Mouse (Mus musculus): ENCODE data around the gene Lysmd3. TPM values are rescaled to one million over a fixed set of nuclear protein-coding genes. Genes with fewer than 3 reads are reported as not detected.

Gene Lysmd3
- total and polyA plus RNA-seq, 3 experiments: 4.3 to 17.2 (median 13.2) TPM

DNA sequence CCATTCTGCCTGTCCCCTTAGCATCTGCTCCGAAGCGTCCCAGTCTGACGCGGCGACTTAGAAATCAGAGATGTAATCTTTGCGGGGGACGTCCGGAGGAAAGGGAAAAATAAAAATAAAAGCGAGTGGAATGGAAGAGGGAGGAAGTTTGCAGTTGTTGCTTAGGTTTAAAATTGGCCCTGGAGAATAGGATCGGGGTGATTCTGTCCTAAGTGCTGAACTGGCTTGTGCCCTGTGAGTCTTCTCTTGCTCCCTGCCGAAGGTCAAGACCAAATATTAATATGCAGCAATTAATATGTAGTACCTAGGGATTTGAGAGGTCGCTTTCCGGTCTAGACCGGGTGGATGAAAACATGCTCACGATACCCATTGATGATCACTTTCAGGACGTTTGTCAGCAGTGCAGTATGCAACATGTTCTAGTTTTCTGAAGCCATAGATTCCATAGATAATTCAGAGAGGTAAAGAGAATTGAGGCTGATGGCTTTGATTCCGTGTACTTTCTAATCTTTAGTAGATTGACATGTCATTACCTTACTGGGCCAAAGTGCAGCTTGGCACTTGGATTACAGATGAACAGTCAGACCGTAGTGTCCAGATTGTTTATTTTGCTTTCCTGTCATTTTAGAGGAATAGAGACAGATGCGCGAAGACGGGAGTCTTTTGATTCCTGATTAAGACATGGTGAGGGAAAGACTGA lies 740 bp downstream of the Lysmd3 start:
- TF ChIP-seq POLR2A (IDR thresholded peaks at IDR 0.05; ENCODE audit: insufficient read depth, low read depth, low read length): no peak
- no peak for TF ChIP-seq EP300 (IDR thresholded peaks at IDR 0.05; ENCODE audit: insufficient read depth, low read depth, low read length)
- no peak for TF ChIP-seq CTCF (IDR thresholded peaks at IDR 0.05)
- peak overlapping the region; percentile 98 for H3K9ac ChIP-seq (ENCODE audit: low read depth, low read length)
- intact Hi-C loops (cut with DNase I): loop anchor here (5.0 kb wide), 4 partner anchors 54 to 776 kb away; partner anchors contain the start of genes Arrdc3, Cetn3, Mblac2 and Polr3g
- peaks cover 4% of the 10 kb centered on the region; the same call in 1 of the 2 replicates for H3K79me2 ChIP-seq (replicated peaks; ENCODE audit: control insufficient read depth, insufficient read depth, low read length)
- peaks cover 3% of the 10 kb centered on the region; the same call in 1 of the 2 replicates for H3K4me1 ChIP-seq (ENCODE audit: control insufficient read depth, insufficient read depth, low read length)
- peak overlapping the region; percentile 98 for H3K27ac ChIP-seq
- DNase-seq: no peak
- no peaks in the 10 kb centered on the region for H3K27me3 ChIP-seq (ENCODE audit: control insufficient read depth, insufficient read depth, low read length)
- 4% methylated on average over 21 of the region's 21 CpGs for WGBS
- peaks cover 5% of the 10 kb centered on the region; the same call in 1 of the 2 replicates for H3K36me3 ChIP-seq (ENCODE audit: control insufficient read depth, insufficient read depth, low read length)
- H3K4me3 ChIP-seq: peak overlapping the region; percentile 61

DNA sequence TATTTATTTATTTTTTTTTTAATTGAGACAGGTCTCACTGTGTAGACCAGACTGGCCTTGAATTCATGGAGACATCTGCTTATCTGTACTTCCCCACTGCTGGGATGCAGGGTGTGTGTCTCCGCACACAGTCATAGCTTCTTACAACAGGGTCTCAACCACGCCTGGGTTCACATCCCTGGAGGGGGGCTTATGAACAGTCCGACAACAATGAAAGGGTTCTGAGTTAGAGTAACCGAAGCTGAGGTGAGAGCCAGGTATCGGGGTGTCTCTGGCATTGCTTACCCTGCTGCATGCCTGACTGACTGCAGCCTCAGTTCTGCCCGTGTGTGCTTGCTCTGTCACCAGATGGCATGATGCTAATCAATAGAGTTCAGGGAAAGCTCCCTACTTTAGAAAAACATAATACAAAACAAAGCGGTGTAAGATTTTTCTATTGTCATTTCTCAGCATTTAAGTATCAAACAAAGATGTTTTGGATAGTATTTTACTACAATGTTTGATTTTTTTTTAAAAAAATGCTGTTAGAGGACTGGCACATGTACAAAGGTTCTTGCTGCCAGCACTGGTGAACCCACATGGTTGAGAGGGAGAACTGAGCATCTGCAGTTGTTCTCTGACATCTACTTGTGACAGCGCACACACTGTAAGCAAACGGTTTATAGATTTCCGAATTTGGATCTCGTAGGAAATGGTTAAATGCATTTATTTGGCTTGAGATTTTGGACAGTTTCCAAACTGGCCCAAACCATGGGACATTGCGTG lies 6.3 kb downstream of the Lysmd3 start:
- intact Hi-C loops (cut with DNase I): no loop called here
- WGBS: 80% methylated on average over 12 of the region's 12 CpGs
- DNase-seq: no peak

DNA sequence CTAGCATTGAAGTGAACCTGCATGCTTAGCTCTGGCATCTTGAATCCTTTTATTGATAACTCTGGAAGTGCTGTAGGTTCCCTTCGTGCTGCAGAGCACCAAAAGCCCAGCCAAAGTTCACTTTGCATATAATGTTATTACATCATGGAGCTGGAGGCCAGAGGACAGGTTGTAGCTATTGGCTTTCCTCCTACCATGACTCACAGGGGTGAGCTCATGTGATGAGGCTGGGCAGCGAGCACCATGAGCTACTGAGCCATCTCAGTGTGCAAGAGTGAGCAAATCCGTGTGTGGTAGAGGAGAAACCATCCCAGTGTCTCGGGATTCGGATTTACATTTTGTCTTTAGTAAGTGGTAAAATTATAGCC lies 6.9 kb downstream of the Lysmd3 start:
- no peak overlapping the region for H3K9ac ChIP-seq (ENCODE audit: low read depth, low read length)
- no peak overlapping the region for H3K4me3 ChIP-seq
- H3K79me2 ChIP-seq (replicated peaks; ENCODE audit: control insufficient read depth, insufficient read depth, low read length): peaks cover 5% of the 10 kb centered on the region
- intact Hi-C loops (cut with DNase I): no loop called here
- no peak for DNase-seq
- WGBS: 69% methylated on average over 5 of the region's 5 CpGs
- H3K27ac ChIP-seq: no peak overlapping the region
- TF ChIP-seq EP300 (IDR thresholded peaks at IDR 0.05; ENCODE audit: insufficient read depth, low read depth, low read length) (no peak), CTCF (IDR thresholded peaks at IDR 0.05) (no peak), POLR2A (IDR thresholded peaks at IDR 0.05; ENCODE audit: insufficient read depth, low read depth, low read length) (no peak)
- no peaks in the 10 kb centered on the region for H3K27me3 ChIP-seq (ENCODE audit: control insufficient read depth, insufficient read depth, low read length)
- peaks cover 5% of the 10 kb centered on the region for H3K36me3 ChIP-seq (ENCODE audit: control insufficient read depth, insufficient read depth, low read length)
- H3K4me1 ChIP-seq (ENCODE audit: control insufficient read depth, insufficient read depth, low read length): peaks cover 5% of the 10 kb centered on the region

More for the DNA sequence above, 6.3 kb downstream of the Lysmd3 start:
- H3K36me3 ChIP-seq (ENCODE audit: control insufficient read depth, insufficient read depth, low read length): peaks cover 5% of the 10 kb centered on the region
- no peak overlapping the region for H3K4me3 ChIP-seq
- no peaks in the 10 kb centered on the region for H3K27me3 ChIP-seq (ENCODE audit: control insufficient read depth, insufficient read depth, low read length)
- H3K27ac ChIP-seq: no peak overlapping the region
- H3K4me1 ChIP-seq (ENCODE audit: control insufficient read depth, insufficient read depth, low read length): peaks cover 6% of the 10 kb centered on the region
- H3K9ac ChIP-seq (ENCODE audit: low read depth, low read length): no peak overlapping the region
- H3K79me2 ChIP-seq (replicated peaks; ENCODE audit: control insufficient read depth, insufficient read depth, low read length): peaks cover 5% of the 10 kb centered on the region
- TF ChIP-seq EP300 (IDR thresholded peaks at IDR 0.05; ENCODE audit: insufficient read depth, low read depth, low read length) (no peak), CTCF (IDR thresholded peaks at IDR 0.05) (no peak), POLR2A (IDR thresholded peaks at IDR 0.05; ENCODE audit: insufficient read depth, low read depth, low read length) (no peak)

DNA sequence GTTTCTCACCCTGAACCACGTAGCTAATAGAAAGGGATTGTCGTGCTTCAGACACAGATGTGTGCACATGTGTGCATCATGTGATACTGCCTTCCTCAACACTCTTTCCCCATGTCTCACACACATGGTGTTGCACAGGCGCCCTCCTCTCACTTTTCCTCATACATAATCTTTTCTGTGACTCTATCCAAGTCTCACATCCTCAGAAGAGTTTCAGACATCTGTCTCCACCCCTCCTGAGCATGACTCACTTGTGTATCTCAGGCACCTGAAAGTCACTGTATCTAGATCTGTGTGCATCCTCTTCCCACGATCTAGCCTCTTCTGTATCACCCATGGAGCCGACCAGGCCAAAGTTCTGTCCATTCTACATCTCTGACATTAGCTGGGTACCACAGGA lies 10.2 kb downstream of the Lysmd3 start:
- H3K4me3 ChIP-seq: no peak overlapping the region
- H3K9ac ChIP-seq (ENCODE audit: low read depth, low read length): no peak overlapping the region
- peaks cover 5% of the 10 kb centered on the region; the same call in 1 of the 2 replicates for H3K79me2 ChIP-seq (replicated peaks; ENCODE audit: control insufficient read depth, insufficient read depth, low read length)
- H3K27ac ChIP-seq: no peak overlapping the region
- H3K36me3 ChIP-seq (ENCODE audit: control insufficient read depth, insufficient read depth, low read length): peaks cover 4% of the 10 kb centered on the region
- intact Hi-C loops (cut with DNase I): no loop called here
- H3K4me1 ChIP-seq (ENCODE audit: control insufficient read depth, insufficient read depth, low read length): peaks cover 3% of the 10 kb centered on the region
- no peaks in the 10 kb centered on the region for H3K27me3 ChIP-seq (ENCODE audit: control insufficient read depth, insufficient read depth, low read length)
- DNase-seq: no peak
- TF ChIP-seq EP300 (IDR thresholded peaks at IDR 0.05; ENCODE audit: insufficient read depth, low read depth, low read length): no peak
- 79% methylated on average over 5 of the region's 5 CpGs for WGBS

DNA sequence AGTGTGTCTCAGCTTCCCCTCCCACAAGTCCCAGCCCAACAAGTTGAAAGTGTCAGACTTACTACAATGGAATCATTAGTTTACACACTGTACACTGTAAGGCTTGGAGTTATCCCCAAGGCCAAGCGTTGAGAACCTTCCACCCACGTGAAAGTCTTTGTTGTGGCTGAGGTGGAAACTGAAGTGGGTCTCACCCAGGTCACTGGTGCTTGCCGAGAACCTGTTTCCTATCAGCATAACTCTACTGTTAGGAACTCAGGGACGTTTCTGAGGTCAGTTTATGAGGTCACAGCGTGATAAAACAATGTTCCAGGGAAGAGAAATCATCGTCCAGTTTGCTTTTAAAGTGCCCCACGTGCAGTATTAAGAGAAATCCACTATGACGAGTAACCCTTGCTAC lies 17.9 kb downstream of the Lysmd3 start:
- 73% methylated on average over 8 of the region's 8 CpGs for WGBS
- Histone ChIP-seq H3K36me3 (ENCODE audit: control insufficient read depth, insufficient read depth, low read length) (no peaks in the 10 kb centered on the region; the same call in 1 of the 2 replicates), H3K9ac (ENCODE audit: low read depth, low read length) (no peak overlapping the region), H3K79me2 (replicated peaks; ENCODE audit: control insufficient read depth, insufficient read depth, low read length) (no peaks in the 10 kb centered on the region), H3K4me3 (no peak overlapping the region), H3K27me3 (ENCODE audit: control insufficient read depth, insufficient read depth, low read length) (no peaks in the 10 kb centered on the region), H3K4me1 (ENCODE audit: control insufficient read depth, insufficient read depth, low read length) (no peaks in the 10 kb centered on the region), H3K27ac (no peak overlapping the region)
- DNase-seq: no peak
- intact Hi-C loops (cut with DNase I): no loop called here
- TF ChIP-seq CTCF (IDR thresholded peaks at IDR 0.05): no peak
- TF ChIP-seq POLR2A (IDR thresholded peaks at IDR 0.05; ENCODE audit: insufficient read depth, low read depth, low read length): no peak
- no peak for TF ChIP-seq EP300 (IDR thresholded peaks at IDR 0.05; ENCODE audit: insufficient read depth, low read depth, low read length)

DNA sequence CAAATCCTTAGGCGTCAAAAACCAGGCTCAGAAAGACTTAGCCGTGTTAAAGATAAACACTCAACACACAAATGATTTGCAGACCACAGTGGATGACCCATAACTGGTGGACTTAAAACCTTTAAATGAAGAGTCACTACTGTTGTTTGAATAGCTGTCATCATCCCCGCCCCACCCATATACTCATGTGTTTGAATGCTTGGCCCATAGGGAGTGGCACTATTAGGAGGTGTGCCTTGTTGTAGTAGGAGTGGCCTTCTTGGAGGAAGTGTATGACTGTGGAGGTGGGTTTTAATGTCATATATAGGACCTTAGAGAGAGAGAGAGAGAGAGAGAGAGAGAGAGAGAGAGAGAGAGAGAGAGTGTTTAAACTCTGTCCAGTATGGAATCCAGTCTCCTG lies 25.6 kb downstream of the Lysmd3 start:
- Histone ChIP-seq H3K27ac (no peak overlapping the region), H3K9ac (ENCODE audit: low read depth, low read length) (no peak overlapping the region), H3K4me3 (no peak overlapping the region), H3K4me1 (ENCODE audit: control insufficient read depth, insufficient read depth, low read length) (no peaks in the 10 kb centered on the region), H3K27me3 (ENCODE audit: control insufficient read depth, insufficient read depth, low read length) (no peaks in the 10 kb centered on the region), H3K79me2 (replicated peaks; ENCODE audit: control insufficient read depth, insufficient read depth, low read length) (no peaks in the 10 kb centered on the region), H3K36me3 (ENCODE audit: control insufficient read depth, insufficient read depth, low read length) (no peaks in the 10 kb centered on the region)
- no peak for DNase-seq
- TF ChIP-seq CTCF (IDR thresholded peaks at IDR 0.05) (no peak), EP300 (IDR thresholded peaks at IDR 0.05; ENCODE audit: insufficient read depth, low read depth, low read length) (no peak), POLR2A (IDR thresholded peaks at IDR 0.05; ENCODE audit: insufficient read depth, low read depth, low read length) (no peak)
- intact Hi-C loops (cut with DNase I): no loop called here
- 97% methylated on average over 3 of the region's 3 CpGs for WGBS

Data from heart, adult 2 months (tissue).